Mouse (Mus musculus) layer of hippocampus, adult 11-12 months (tissue): ENCODE results near the gene Ceacam10.
"Not testable (repeated sequence)": the region's sequence is repeated elsewhere in the genome, so short reads cannot be mapped to it uniquely, and the experiment has no call there.

Experiments used
- DNase-seq: peaks from one replicate; pipeline ENCODE4 v3.0.0; 2022; ENCODE audit warnings: low spot score

Gene Ceacam10

GRCm38 (mm10) chr7:24776918-24777317 lies at the start of gene Ceacam10:
TSS of gene Ceacam10 (plus strand) at chr7:24777206.
- not testable (repeated sequence) for DNase-seq

DNA sequence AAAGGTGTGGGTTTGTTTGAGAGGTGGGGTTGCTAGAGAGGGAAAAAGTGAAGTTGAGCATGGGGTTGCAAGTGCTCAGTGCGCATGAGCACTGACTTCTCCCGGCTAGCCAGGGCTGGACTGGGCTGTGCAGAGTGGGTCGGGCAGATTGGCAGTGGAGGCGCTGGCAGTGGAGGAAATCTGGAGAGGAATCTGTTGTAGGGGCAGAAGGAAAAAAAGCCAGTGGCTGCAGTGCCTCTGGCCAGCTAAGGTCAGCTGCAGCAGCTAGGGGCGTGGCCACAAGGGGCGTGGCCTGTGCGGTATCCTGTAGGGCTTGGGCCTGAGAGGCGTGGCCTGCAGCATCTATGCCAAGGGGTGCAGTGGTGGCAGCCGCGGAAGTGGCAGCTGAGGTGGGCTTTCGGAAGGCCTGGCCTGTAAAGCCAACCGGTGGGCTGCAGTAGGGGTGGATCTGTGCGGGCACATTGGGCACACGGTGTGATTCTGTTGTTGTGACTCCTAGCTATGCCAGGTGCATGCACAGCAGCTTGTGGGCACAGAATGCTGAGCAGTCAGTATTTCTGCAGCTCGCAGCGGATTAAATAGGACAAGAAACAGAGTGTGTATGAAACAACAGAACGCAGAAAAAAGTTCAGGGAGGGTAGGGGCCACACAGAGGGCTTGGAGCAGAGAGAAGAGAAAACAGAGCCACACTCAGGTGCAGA lies 40.9 kb upstream of the Ceacam10 start:
- DNase-seq: no peak

GRCm38 (mm10) chr7:24750695-24751094 lies 26.3 kb upstream of the Ceacam10 start:
- DNase-seq: no peak

- DNase-seq: no peak
Measured at GRCm38 (mm10) chr7:24751610-24752009, 25.4 kb upstream of the Ceacam10 start.

- DNase-seq: no peak
Measured at GRCm38 (mm10) chr7:24753476-24753875, 23.5 kb upstream of the Ceacam10 start.

GRCm38 (mm10) chr7:24758520-24758919 lies 18.5 kb upstream of the Ceacam10 start:
- DNase-seq: no peak

GRCm38 (mm10) chr7:24760211-24760610 lies 16.8 kb upstream of the Ceacam10 start, which contains the start of gene Cd177:
TSS of gene Cd177 (minus strand) at chr7:24760311.
- DNase-seq: no peak

GRCm38 (mm10) chr7:24761161-24761560 lies 15.8 kb upstream of the Ceacam10 start:
- no peak for DNase-seq

DNA sequence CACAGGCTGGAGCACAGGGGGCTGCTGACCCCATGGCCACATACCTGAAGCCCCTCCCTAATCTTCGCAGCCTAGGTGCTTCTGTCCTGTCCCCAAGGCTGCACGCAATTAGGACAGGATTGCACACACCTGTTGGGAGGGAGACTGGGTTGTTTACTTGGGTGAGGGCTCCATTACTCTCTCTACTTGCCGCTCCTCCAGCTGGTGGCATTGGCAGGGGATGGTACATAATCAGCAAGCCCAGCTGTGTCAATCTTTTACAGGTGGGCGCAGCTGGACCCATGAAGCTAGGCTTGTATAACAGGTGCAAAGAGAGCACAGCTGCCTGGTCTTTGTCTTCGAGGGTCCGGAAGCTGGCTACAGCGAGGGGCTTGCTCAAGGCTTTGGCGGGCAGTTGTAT lies 14.4 kb upstream of the Ceacam10 start:
- no peak for DNase-seq

GRCm38 (mm10) chr7:24771361-24771760 lies 5.6 kb upstream of the Ceacam10 start:
- DNase-seq: no peak

GRCm38 (mm10) chr7:24773942-24774535 lies 3.0 kb upstream of the Ceacam10 start:
- DNase-seq: no peak

DNA sequence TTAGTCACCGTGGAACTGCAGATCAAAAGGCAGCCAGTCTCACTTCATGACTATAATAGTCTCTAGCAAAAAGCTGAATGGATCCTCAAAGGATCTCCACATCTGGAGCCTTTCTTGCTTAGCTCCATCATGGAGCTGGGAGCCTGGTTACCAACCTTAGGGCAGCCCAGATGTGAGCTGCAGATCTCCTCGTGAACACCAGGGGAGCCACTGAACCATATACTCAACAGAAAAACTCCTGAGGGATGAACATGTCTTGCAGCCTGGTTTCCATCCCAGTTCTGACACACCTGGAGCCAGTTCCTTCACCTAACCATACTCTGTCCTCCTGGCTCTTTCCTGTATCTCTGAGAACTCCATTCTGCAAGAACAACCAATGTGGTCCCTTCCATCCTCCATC lies 861 bp upstream of the Ceacam10 start:
- no peak for DNase-seq

DNA sequence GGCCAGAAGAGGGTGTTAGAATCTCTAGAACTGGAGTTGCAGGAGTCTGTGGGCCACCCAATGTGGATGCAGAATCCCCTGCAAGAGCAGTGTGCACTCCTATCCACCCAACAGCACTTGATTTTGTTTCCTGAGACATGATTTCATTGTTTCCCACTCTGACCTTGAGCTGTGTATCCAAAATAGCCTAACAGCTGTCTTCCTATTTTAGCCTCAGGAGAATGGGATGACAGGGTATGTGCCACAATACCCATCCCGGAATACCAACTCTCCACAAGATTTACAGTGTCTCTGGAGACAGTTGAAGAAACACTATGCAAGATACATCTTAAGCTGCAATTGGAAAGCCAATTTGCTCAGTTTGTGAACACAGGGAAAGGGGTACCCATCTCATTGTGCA lies 20.9 kb downstream of the Ceacam10 start:
- no peak for DNase-seq

- no peak for DNase-seq
Measured at GRCm38 (mm10) chr7:24802149-24802767, 25.3 kb downstream of the Ceacam10 start.

DNA sequence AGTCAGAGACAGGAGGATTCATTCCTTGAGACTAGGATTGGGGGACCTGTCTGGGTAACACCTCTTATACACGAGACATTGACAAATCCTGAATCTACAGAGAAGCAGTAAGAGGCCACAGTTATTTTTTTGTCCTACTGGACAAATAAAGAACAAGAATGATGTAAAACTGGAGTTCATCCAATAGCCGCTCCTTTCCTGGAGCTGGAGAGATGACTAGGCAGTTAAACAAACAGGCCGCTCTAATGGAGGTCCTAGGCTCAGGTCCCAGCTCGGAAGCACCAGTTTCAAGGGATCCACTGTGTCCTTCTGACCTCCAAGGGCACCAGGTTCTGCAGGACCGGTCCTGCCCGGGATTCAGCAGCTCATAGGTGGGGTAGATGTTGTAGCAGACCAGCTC lies 27.8 kb downstream of the Ceacam10 start:
- no peak for DNase-seq

DNA sequence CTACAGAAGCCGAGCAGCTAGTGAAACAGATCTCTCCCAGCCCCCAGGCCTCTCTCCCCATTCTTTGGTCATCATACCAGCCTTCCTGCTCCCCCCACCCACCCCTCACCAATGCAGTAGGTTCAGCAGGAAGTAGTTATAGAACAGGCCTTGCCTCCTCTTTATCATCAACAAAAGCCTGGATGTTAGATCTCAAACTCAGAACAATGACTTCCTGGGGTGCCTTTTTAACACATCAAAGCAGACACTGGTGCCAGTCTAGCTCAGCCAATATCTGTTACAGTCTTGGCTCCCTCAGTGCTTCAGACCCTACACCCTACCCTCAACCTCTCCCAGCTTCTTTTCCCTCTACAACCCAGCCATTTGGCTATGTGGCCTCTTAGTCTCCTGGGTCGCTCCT lies 32.0 kb downstream of the Ceacam10 start:
- no peak for DNase-seq

- DNase-seq: peak; percentile 73
Measured at GRCm38 (mm10) chr7:24817502-24817901, 40.5 kb downstream of the Ceacam10 start.

GRCm38 (mm10) chr7:24824452-24824851 lies 47.4 kb downstream of the Ceacam10 start:
- DNase-seq: no peak

DNA sequence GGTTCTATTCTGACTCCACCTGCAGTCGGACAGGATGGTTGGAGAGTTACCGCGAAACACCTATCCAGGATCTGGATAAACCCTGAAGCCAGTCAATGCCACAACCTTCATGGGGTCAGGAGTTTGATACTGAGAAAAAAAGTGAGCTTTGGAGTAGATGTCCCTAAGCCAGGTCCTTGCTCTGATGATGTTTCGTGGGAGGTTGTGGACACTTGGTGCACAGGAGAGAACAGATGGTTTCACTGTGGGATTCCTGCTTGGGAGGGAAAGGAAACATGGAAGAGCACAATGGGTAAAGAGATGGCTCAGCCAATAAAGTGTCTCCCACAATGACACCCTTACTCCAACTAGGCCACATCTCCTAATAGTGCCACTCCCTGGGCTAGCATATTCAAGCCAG lies 50.2 kb downstream of the Ceacam10 start:
- DNase-seq: no peak
